Mouse (Mus musculus): ENCODE results near the gene A3galt2. TPM values are rescaled to one million over a fixed set of nuclear protein-coding genes. Genes with fewer than 3 reads are reported as not detected.

A3galt2 gene
- polyA plus RNA-seq, 1 experiment from 2014 or later = 0.15 TPM

DNA sequence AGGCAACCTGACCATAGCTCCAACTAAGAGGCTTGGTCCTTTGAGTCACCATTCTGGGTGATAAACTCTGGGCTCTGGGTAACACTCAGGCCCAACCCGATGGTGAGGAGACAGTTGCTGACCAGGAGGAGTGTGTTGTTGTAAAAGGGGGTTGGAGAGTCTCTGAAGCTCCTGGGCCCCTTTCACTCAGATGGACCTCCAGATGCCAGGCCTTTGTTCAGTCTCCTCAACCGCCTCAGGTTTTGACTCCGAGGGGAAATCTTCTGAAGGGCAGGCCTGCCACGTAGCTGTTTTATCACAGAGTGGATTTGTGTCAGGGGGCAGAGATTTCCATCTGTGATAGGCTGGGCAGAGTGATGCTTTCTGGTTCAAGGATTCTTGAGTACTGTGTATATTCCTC, 38.9 kb upstream of the A3galt2 start:
- no peak overlapping the region for H3K4me3 ChIP-seq
- H3K36me3 ChIP-seq = no peaks in the 10 kb centered on the region
- no peak overlapping the region for H3K9ac ChIP-seq
- WGBS = 13% methylated on average over 4 of the region's 4 CpGs
- no peaks in the 10 kb centered on the region for H3K27me3 ChIP-seq
- H3K9me3 ChIP-seq = no peaks in the 10 kb centered on the region
- peak overlapping the region; percentile 90 for H3K27ac ChIP-seq
- H3K4me2 ChIP-seq (replicated peaks) = peak overlapping the region; percentile 51
- H3K4me1 ChIP-seq = peaks cover 73% of the 10 kb centered on the region
- no peak for ATAC-seq (ENCODE audit: low FRiP score, low read depth)

DNA sequence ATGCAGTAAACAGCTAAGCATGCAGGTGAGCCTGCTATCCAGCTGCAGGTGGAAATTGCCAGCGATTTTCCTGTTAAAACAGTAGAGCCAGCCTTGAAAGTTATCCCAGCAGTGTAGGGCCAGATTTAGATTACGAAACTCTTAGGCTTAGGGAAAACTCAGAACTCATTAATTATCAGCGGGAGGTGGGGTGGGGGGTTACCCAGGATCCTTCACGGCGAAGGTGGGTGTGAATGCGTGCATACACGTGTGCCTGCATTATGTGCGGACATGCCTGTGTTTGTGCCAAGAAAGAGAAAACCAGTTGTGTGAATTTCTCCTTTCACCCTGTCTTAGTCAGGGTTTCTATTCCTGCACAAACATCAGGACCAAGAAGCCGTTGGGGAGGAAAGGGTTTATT, 38.4 kb upstream of the A3galt2 start:
- peak overlapping the region; percentile 51 for H3K4me2 ChIP-seq (replicated peaks)
- no peaks in the 10 kb centered on the region for H3K9me3 ChIP-seq
- H3K9ac ChIP-seq = no peak overlapping the region
- H3K36me3 ChIP-seq = no peaks in the 10 kb centered on the region
- no peak overlapping the region for H3K4me3 ChIP-seq
- H3K27ac ChIP-seq = peak overlapping the region; percentile 90
- 39% methylated on average over 9 of the region's 9 CpGs for WGBS
- no peaks in the 10 kb centered on the region for H3K27me3 ChIP-seq
- peaks cover 75% of the 10 kb centered on the region for H3K4me1 ChIP-seq
- ATAC-seq (ENCODE audit: low FRiP score, low read depth) = no peak

- Histone ChIP-seq H3K4me3 (no peak overlapping the region), H3K9me3 (no peaks in the 10 kb centered on the region), H3K4me1 (peaks cover 57% of the 10 kb centered on the region), H3K36me3 (0 out of 2 replicates have a peak, but pooled peaks cover 3% of the 10 kb centered on the region), H3K27me3 (0 out of 2 replicates have a peak, but pooled peaks cover 5% of the 10 kb centered on the region), H3K27ac (peak overlapping the region; percentile 40; the same call in 1 of the 2 replicates), H3K9ac (0 out of 2 replicates have a peak overlapping the region, but pooled peaks have one; percentile 19), H3K4me2 (replicated peaks) (no peak overlapping the region)
- ATAC-seq (ENCODE audit: low FRiP score, low read depth) = peak; percentile 33; the same call in 1 of the 2 replicates
- WGBS = 9% methylated on average over 5 of the region's 5 CpGs
Measured at GRCm38 (mm10) chr4:128720110-128720509, 35.1 kb upstream of the A3galt2 start.

GRCm38 (mm10) chr4:128721061-128721648, 34.0 kb upstream of the A3galt2 start:
- H3K9me3 ChIP-seq = no peaks in the 10 kb centered on the region
- no peak overlapping the region; the same call in 1 of the 2 replicates for H3K27ac ChIP-seq
- peaks cover 48% of the 10 kb centered on the region for H3K4me1 ChIP-seq
- 0 out of 2 replicates have a peak, but pooled peaks cover 3% of the 10 kb centered on the region for H3K36me3 ChIP-seq
- 73% methylated on average over 9 of the region's 9 CpGs for WGBS
- no peak overlapping the region for H3K9ac ChIP-seq
- H3K27me3 ChIP-seq = 0 out of 2 replicates have a peak, but pooled peaks cover 5% of the 10 kb centered on the region
- no peak overlapping the region for H3K4me2 ChIP-seq (replicated peaks)
- H3K4me3 ChIP-seq = no peak overlapping the region
- no peak for ATAC-seq (ENCODE audit: low FRiP score, low read depth)

DNA sequence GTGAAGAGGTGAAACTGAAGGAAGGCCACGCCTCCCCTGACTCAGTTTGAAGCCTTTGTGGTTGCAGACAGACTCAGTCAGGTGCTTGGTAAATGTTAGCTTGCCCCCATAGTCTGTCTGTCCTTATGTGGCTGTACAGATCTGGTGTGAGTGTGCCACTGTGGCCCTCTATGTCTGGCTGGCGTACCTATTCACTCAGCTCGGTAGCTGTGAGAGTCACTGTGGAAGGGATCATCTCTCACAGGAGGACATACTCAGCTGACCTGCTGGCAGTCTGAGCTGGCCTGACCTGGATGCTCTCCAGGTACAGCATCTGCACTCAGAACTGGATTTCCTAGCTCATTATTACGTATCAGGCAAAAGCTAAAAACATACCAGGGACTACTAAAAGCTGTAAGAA, 33.4 kb upstream of the A3galt2 start:
- H3K27ac ChIP-seq = no peak overlapping the region; the same call in 1 of the 2 replicates
- H3K36me3 ChIP-seq = 0 out of 2 replicates have a peak, but pooled peaks cover 3% of the 10 kb centered on the region
- no peak overlapping the region for H3K9ac ChIP-seq
- H3K4me3 ChIP-seq = no peak overlapping the region
- no peak for ATAC-seq (ENCODE audit: low FRiP score, low read depth)
- peaks cover 48% of the 10 kb centered on the region for H3K4me1 ChIP-seq
- WGBS = 76% methylated on average over 4 of the region's 4 CpGs
- H3K27me3 ChIP-seq = 0 out of 2 replicates have a peak, but pooled peaks cover 5% of the 10 kb centered on the region
- no peaks in the 10 kb centered on the region for H3K9me3 ChIP-seq
- no peak overlapping the region for H3K4me2 ChIP-seq (replicated peaks)

GRCm38 (mm10) chr4:128722932-128723331, 32.2 kb upstream of the A3galt2 start:
- Histone ChIP-seq H3K4me2 (replicated peaks) (no peak overlapping the region), H3K4me3 (no peak overlapping the region), H3K9me3 (no peaks in the 10 kb centered on the region), H3K27me3 (0 out of 2 replicates have a peak, but pooled peaks cover 5% of the 10 kb centered on the region), H3K36me3 (0 out of 2 replicates have a peak, but pooled peaks cover 3% of the 10 kb centered on the region), H3K9ac (no peak overlapping the region), H3K4me1 (peaks cover 41% of the 10 kb centered on the region), H3K27ac (no peak overlapping the region)
- no peak for ATAC-seq (ENCODE audit: low FRiP score, low read depth)
- 88% methylated on average over 8 of the region's 8 CpGs for WGBS

DNA sequence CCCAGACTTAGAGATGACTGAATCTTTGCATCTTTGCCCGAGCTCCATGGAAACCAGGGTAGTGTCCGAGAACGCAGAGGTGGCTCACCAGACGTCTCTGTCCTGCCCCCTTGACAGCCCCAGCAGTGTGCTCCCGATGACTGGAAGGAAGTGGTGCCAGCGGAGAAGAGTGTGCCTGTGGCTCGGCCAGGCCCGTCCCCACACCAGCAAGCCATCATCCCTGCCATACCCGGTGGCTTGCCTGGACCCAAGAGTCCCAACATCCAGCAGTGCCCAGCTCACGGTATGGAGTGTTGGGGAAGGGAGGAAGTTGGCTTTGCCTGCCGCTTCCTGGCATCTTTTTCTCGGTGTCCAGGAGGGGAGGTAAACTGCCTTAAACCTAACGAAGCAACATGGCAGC, 31.7 kb upstream of the A3galt2 start:
- Histone ChIP-seq H3K4me2 (replicated peaks) (no peak overlapping the region), H3K4me3 (no peak overlapping the region), H3K36me3 (0 out of 2 replicates have a peak, but pooled peaks cover 3% of the 10 kb centered on the region), H3K27me3 (0 out of 2 replicates have a peak, but pooled peaks cover 5% of the 10 kb centered on the region), H3K9me3 (no peaks in the 10 kb centered on the region), H3K4me1 (peaks cover 40% of the 10 kb centered on the region), H3K9ac (no peak overlapping the region), H3K27ac (no peak overlapping the region)
- 83% methylated on average over 13 of the region's 13 CpGs for WGBS
- ATAC-seq (ENCODE audit: low FRiP score, low read depth) = no peak

DNA sequence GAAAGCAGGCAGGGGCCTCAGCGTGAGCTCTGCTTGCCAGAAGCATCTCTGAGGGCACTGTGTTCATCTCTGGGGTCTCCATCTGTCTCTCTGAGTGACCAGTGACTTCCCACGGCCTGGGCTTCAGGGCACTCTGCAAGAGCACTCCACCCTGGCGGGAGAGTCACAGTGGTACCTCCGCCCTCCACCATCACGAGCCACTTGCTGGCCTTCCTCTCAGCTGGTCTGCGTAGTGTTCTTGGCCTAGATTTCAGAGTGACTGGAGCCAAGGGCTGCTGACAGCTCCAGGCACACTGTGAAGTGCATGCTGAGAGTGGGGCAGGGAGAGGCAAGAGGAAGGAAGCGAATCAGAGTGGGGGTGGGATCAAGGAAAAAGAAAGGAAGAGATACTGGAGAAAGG, 31.1 kb upstream of the A3galt2 start:
- no peak for ATAC-seq (ENCODE audit: low FRiP score, low read depth)
- 0 out of 2 replicates have a peak, but pooled peaks cover 3% of the 10 kb centered on the region for H3K36me3 ChIP-seq
- no peak overlapping the region for H3K9ac ChIP-seq
- H3K9me3 ChIP-seq = no peaks in the 10 kb centered on the region
- H3K4me3 ChIP-seq = no peak overlapping the region
- 79% methylated on average over 7 of the region's 7 CpGs for WGBS
- 0 out of 2 replicates have a peak, but pooled peaks cover 5% of the 10 kb centered on the region for H3K27me3 ChIP-seq
- H3K27ac ChIP-seq = no peak overlapping the region
- H3K4me2 ChIP-seq (replicated peaks) = no peak overlapping the region
- peaks cover 47% of the 10 kb centered on the region for H3K4me1 ChIP-seq

GRCm38 (mm10) chr4:128727019-128727720, 28.0 kb upstream of the A3galt2 start:
- 0 out of 2 replicates have a peak, but pooled peaks cover 5% of the 10 kb centered on the region for H3K27me3 ChIP-seq
- peaks cover 44% of the 10 kb centered on the region for H3K4me1 ChIP-seq
- H3K9ac ChIP-seq = peak overlapping the region; percentile 100
- peak overlapping the region; percentile 92 for H3K27ac ChIP-seq
- H3K9me3 ChIP-seq = no peaks in the 10 kb centered on the region
- peak; percentile 93 for ATAC-seq (ENCODE audit: low FRiP score, low read depth)
- WGBS = 3% methylated on average over 21 of the region's 68 CpGs
- peak overlapping the region; percentile 86 for H3K4me2 ChIP-seq (replicated peaks)
- peaks cover 22% of the 10 kb centered on the region for H3K36me3 ChIP-seq
- H3K4me3 ChIP-seq = peak overlapping the region; percentile 98

DNA sequence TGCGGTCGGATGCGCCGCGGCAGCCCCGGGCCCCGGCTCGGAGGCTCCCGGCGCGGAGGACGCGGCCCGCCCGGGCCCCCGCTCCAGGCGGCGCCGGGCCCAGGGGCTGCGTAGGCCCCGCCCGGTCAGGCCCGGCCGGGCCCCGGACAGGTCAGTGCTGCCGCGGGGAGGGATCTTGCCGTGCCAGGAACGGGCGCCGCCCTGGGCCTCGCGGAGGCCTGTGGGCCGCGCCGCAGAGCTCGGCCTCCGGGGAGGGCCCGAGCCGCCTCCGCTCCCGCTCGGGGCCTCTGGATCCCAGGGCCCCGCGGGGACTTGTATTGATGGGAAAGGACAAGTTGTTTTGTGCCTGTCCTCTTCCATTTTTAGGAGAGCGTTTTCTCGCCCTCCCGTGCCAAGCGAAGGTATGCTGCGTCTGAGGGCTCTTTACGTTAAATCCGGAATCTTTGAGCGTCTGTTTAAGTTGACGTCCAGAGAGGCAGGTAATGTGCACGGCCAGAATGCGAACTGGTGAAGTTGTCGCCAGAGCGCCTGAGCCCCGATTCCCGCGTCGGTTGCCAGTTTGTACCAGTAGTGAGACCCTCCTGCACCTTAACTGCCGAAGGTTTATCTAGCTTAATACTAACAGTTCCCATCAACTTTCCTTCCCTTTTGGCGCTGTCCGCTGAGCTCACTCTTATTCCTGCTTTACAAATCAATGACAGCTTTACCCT, 27.3 kb upstream of the A3galt2 start:
- Histone ChIP-seq H3K27ac (peak overlapping the region; percentile 92), H3K9me3 (no peaks in the 10 kb centered on the region), H3K4me1 (peaks cover 50% of the 10 kb centered on the region), H3K4me3 (peak overlapping the region; percentile 98), H3K9ac (peak overlapping the region; percentile 100), H3K27me3 (0 out of 2 replicates have a peak, but pooled peaks cover 5% of the 10 kb centered on the region), H3K4me2 (replicated peaks) (peak overlapping the region; percentile 86), H3K36me3 (peaks cover 22% of the 10 kb centered on the region)
- under 1% methylated on average over 53 of the region's 65 CpGs for WGBS
- peak; percentile 70 for ATAC-seq (ENCODE audit: low FRiP score, low read depth)

DNA sequence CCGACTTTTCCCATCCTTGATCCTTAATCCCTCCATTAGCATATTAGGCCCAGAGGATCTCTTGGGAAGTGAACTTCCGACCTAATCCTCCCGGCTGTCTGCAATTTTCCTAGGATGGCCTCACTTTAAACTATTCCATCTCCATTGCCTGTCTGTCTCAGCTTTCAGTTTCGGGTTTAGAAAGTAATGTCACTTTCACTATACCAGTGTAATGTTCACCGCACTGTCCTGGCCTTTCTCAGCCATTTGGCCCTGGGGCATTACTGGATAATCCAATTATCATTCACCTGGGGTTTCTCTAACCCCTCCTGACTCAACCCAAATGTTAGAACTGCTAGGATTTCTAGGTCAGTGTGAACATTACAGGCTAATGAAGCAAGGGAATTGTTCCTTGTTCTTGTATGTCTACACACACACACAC, 26.7 kb upstream of the A3galt2 start:
- ATAC-seq (ENCODE audit: low FRiP score, low read depth) = no peak
- Histone ChIP-seq H3K4me3 (peak overlapping the region; percentile 98), H3K36me3 (peaks cover 19% of the 10 kb centered on the region), H3K9ac (peak overlapping the region; percentile 100), H3K27ac (no peak overlapping the region), H3K4me1 (peaks cover 55% of the 10 kb centered on the region), H3K4me2 (replicated peaks) (peak overlapping the region; percentile 86), H3K9me3 (no peaks in the 10 kb centered on the region), H3K27me3 (0 out of 2 replicates have a peak, but pooled peaks cover 3% of the 10 kb centered on the region)
- 0% methylated on average over 5 of the region's 5 CpGs for WGBS
